Mouse (Mus musculus) ES-CJ7 (cell line): Measurements from ENCODE around the gene Spink8.

Source experiments
- DNase-seq: peaks from one replicate; pipeline ENCODE4 v3.0.0; 2011; ENCODE audit warnings: low read depth, low spot score

Gene Spink8

DNA sequence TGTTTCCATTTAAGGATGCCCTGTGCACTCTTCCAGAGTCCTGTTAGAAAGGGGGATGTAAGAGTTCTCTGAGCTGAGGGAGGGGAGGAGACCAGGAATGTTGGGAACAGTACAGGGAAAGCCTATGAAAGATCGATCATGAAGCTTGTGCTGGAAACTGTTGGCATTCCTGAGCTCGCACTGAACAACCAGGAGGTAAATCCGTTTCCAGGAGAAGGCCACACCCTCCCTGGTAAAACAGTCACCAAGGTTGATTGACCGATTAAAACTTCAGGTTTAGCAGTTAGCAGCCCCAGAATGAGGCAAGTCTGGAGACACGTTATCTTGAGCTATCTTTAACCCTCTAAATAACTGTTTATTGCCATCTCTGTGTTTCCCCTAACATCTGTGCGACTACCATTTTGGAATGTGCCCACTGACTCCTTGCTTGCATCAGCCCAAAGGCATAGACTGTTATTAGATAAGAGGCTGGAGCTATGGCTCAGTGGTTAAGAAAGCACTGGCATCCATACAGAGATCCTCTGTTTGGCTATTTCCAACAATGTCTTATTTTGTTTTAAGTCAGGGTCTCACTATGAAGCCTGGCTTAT, 59.0 kb downstream of the Spink8 start:
- peak; percentile 42 for DNase-seq

DNA sequence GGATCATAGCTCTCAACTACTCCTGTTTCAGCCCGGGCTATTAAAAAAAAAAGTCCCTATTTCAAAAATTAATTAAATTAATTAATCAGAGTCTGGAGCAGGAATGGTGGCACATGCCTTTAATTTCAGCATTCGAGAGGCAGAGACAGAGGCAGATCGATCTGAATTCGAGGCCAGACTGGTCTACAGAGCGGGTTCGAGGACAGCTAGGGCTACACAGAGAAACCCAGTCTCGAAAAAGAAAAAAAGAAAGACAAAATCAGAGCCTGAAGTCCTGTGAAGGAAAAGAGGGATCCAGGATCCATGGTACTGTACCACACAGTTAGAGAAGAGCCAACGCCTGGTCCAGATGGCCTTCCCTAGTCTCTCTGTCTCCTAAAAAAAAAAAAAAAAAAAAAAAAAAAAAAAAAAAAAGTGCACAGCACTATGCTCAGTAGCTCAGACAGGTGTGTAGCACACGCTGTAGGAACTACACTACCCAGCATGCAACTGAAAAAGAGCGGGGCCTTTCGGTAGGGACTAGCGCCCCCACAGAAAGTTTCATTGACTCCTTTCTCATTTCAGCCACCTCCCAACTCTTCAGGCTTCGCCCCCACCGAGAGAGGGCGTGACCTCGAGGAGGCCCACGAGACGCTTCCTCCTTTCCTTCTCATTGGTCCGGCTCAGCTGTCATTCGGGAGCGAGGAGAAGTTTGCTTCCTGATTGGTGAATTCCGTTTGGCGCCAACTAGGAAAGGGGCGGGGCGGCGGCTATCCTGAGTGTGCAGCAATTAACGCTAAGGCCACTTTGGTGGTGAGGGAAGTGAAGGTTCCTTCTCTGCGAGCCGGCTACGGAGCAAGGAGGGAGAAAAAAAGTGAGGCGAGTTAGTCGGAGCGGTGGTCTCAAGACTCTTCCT, 63.0 kb downstream of the Spink8 start, which contains the start of gene Cdc25a:
Cdc25a (plus strand) TSS at position 783 of the 895 bp plus-strand sequence.
- DNase-seq = peak; percentile 100

DNA sequence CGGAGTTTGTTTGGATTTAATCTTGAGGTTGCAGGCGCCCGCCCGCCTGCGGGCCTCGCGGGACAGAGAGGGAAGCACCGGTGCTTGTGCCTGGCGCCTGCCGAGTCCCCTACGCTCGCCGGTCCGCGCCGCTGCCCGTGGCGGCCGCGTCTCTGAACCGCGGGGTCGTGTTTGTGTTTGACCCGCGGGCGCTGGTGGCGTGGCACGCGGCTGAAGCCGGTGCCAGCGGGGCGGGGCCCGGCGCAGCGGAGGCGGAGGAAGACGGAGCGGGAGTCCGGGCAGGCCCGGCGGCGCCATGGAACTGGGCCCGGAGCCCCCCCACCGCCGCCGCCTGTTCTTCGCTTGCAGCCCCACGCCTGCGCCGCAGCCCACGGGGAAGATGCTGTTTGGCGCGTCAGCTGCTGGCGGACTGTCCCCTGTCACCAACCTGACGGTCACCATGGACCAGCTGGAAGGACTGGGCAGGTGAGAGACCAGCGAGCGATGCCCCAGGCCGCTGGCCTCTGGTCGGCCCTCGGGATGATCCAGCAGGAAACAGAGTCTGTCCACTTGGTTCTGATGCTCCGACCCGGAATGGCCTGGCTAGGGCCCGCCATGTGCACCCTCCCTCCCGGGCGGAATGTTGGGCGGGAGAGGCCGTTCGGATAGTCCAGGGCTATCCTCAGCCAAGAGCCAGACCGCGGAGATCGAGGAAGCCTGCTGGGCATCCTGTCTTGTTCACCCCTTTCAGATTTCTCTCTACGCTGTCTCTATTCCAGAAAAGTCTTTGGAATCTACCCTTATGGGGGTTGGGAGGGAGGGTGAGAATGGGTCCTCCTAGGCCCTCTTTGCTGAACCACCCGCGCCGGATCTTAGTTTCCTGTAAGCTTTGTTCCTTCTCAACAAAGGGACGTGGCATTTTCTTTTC, 63.9 kb downstream of the Spink8 start:
- no peak for DNase-seq
